Mouse (Mus musculus) hindbrain, embryonic 14.5 days (tissue): ENCODE results near the gene Akap1. TPM values are rescaled to one million over a fixed set of nuclear protein-coding genes. Genes with fewer than 3 reads are reported as not detected.
A peak's percentile ranks its signal among the peaks of the same experiment; 100 is the strongest.
"Not testable (repeated sequence)": the region's sequence is repeated elsewhere in the genome, so short reads cannot be mapped to it uniquely, and the experiment has no call there.

ENCODE experiments used
- ATAC-seq: fragments of 200-750 bp; cut with Nextera tagmentation; 2 replicates; pipeline ENCODE4 v1.8.0; 2017; ENCODE audit warnings: moderate number of reproducible peaks, mild to moderate bottlenecking, moderate TSS enrichment, moderate library complexity; ENCODE audit not compliant: low FRiP score
- DNase-seq: peaks from one replicate; pipeline ENCODE4 v3.0.0-alpha.2; 2015; ENCODE audit warnings: low spot score
- H3K27ac ChIP-seq: fragments of 300-500 bp; sonication (generic); 2 replicates; pipeline ENCODE4 v1.5.1; 2014; ENCODE audit warnings: mild to moderate bottlenecking, moderate library complexity
- H3K27me3 ChIP-seq: fragments of 300-500 bp; sonication (generic); 2 replicates; pipeline ENCODE4 v1.6.1; 2014; ENCODE audit warnings: mild to moderate bottlenecking, low read length, mixed read lengths; ENCODE audit not compliant: control insufficient read depth, insufficient read depth
- H3K36me3 ChIP-seq: fragments of 300-500 bp; sonication (generic); replicated peaks from 2 replicates; pipeline ENCODE4 v1.6.1; 2014; ENCODE audit not compliant: control insufficient read depth, insufficient read depth
- H3K4me1 ChIP-seq: fragments of 300-500 bp; sonication (generic); replicated peaks from 2 replicates; pipeline ENCODE4 v1.6.1; 2014; ENCODE audit warnings: antibody characterized with exemption, low read length, mixed read lengths; ENCODE audit not compliant: control insufficient read depth, insufficient read depth
- H3K4me2 ChIP-seq: fragments of 300-500 bp; sonication (generic); replicated peaks from 2 replicates; pipeline ENCODE4 v1.6.1; 2014; ENCODE audit warnings: mild to moderate bottlenecking, moderate library complexity
- H3K4me3 ChIP-seq: fragments of 300-500 bp; sonication (generic); replicated peaks from 2 replicates; pipeline ENCODE4 v1.5.1; 2014; ENCODE audit warnings: mild to moderate bottlenecking, low read length
- H3K9ac ChIP-seq: fragments of 300-500 bp; sonication (generic); 2 replicates; pipeline ENCODE4 v1.6.1; 2014
- H3K9me3 ChIP-seq: fragments of 300-500 bp; sonication (generic); 2 replicates; pipeline ENCODE4 v1.6.1; 2016; ENCODE audit warnings: low read length; ENCODE audit not compliant: control insufficient read depth
- WGBS: fragments of 180-500 bp; shearing (Covaris S2); extraction: QIAGEN DNeasy Blood & Tissue Kit; methylation state at CpG from one replicate; pipeline ENCODE4 v1.1.7; 2014; 5-methylcytosine and 5-hydroxymethylcytosine counted together
- polyA plus RNA-seq: library from polyadenylated mRNA; unstranded; fragments of >200 nt; fragmentation: Nextera tagmentation; extraction: Ambion mirVana; gene quantifications from 2 replicates; pipeline ENCODE4 v1.2.1, GENCODE M21; 2014

The Akap1 gene
- polyA plus RNA-seq, 1 experiment from 2014 or later: 26.0 TPM

- Histone ChIP-seq H3K4me2 (no peak overlapping the region), H3K36me3 (no peaks in the 10 kb centered on the region), H3K27me3 (peaks cover 16% of the 10 kb centered on the region; the same call in 1 of the 2 replicates), H3K27ac (no peak overlapping the region), H3K9me3 (no peaks in the 10 kb centered on the region), H3K4me3 (no peak overlapping the region), H3K4me1 (no peaks in the 10 kb centered on the region), H3K9ac (no peak overlapping the region)
- no peak for ATAC-seq
- no peak for DNase-seq
- WGBS: 79% methylated on average over 4 of the region's 4 CpGs
Measured at GRCm38 (mm10) chr11:88898380-88898763, 34.0 kb upstream of the Akap1 start.

- no peak for ATAC-seq
Measured at GRCm38 (mm10) chr11:88897624-88898379, 33.4 kb upstream of the Akap1 start.

GRCm38 (mm10) chr11:88895800-88896232, 31.4 kb upstream of the Akap1 start:
- peak overlapping the region; percentile 38 for H3K4me2 ChIP-seq
- not testable (repeated sequence) for ATAC-seq, DNase-seq, H3K9ac ChIP-seq, H3K27ac ChIP-seq, H3K4me1 ChIP-seq, H3K36me3 ChIP-seq, H3K9me3 ChIP-seq
- H3K27me3 ChIP-seq: peaks cover 16% of the 10 kb centered on the region; the same call in 1 of the 2 replicates
- H3K4me3 ChIP-seq: peak overlapping the region; percentile 22; the same call in 1 of the 2 replicates
- 31% methylated on average over 22 of the region's 39 CpGs for WGBS

More at GRCm38 (mm10) chr11:88897624-88898379, 33.4 kb upstream of the Akap1 start:
- no peaks in the 10 kb centered on the region for H3K4me1 ChIP-seq
- no peak for DNase-seq
- WGBS: 53% methylated on average over 15 of the region's 15 CpGs
- no peak overlapping the region for H3K27ac ChIP-seq
- H3K9ac ChIP-seq: 0 out of 2 replicates have a peak overlapping the region, but pooled peaks have one; percentile 11
- no peak overlapping the region for H3K4me3 ChIP-seq
- no peak overlapping the region for H3K4me2 ChIP-seq
- no peaks in the 10 kb centered on the region for H3K9me3 ChIP-seq
- H3K36me3 ChIP-seq: no peaks in the 10 kb centered on the region
- H3K27me3 ChIP-seq: peaks cover 16% of the 10 kb centered on the region; the same call in 1 of the 2 replicates

GRCm38 (mm10) chr11:88895235-88895634, 30.8 kb upstream of the Akap1 start:
- H3K9me3 ChIP-seq, H3K4me1 ChIP-seq, H3K36me3 ChIP-seq, DNase-seq, ATAC-seq, H3K27ac ChIP-seq, H3K9ac ChIP-seq, H3K4me3 ChIP-seq: not testable (repeated sequence)
- 0 out of 2 replicates have a peak overlapping the region, but pooled peaks have one; percentile 38 for H3K4me2 ChIP-seq
- peaks cover 16% of the 10 kb centered on the region; the same call in 1 of the 2 replicates for H3K27me3 ChIP-seq
- 62% methylated on average over 13 of the region's 20 CpGs for WGBS

- not testable (repeated sequence) for H3K4me3 ChIP-seq, DNase-seq, H3K36me3 ChIP-seq, H3K4me2 ChIP-seq, H3K27ac ChIP-seq, H3K9me3 ChIP-seq, H3K9ac ChIP-seq, H3K4me1 ChIP-seq, ATAC-seq
- peaks cover 14% of the 10 kb centered on the region; the same call in 1 of the 2 replicates for H3K27me3 ChIP-seq
- 94% methylated on average over 11 of the region's 14 CpGs for WGBS
Measured at GRCm38 (mm10) chr11:88894279-88894678, 29.9 kb upstream of the Akap1 start.

GRCm38 (mm10) chr11:88893501-88893900, 29.1 kb upstream of the Akap1 start:
- not testable (repeated sequence) for H3K9me3 ChIP-seq, H3K4me3 ChIP-seq, H3K9ac ChIP-seq, ATAC-seq, DNase-seq, H3K36me3 ChIP-seq, H3K4me1 ChIP-seq, H3K27ac ChIP-seq, H3K4me2 ChIP-seq
- H3K27me3 ChIP-seq: peaks cover 11% of the 10 kb centered on the region; the same call in 1 of the 2 replicates
- WGBS: 100% methylated on average over 2 of the region's 8 CpGs

- 97% methylated on average over 20 of the region's 24 CpGs for WGBS
- not testable (repeated sequence) for H3K4me2 ChIP-seq, H3K4me3 ChIP-seq, H3K9ac ChIP-seq, H3K27ac ChIP-seq, DNase-seq, ATAC-seq, H3K9me3 ChIP-seq, H3K4me1 ChIP-seq, H3K27me3 ChIP-seq, H3K36me3 ChIP-seq
Measured at GRCm38 (mm10) chr11:88892789-88893188, 28.4 kb upstream of the Akap1 start.

- H3K27ac ChIP-seq, H3K4me2 ChIP-seq, H3K9ac ChIP-seq, ATAC-seq, H3K4me1 ChIP-seq, H3K9me3 ChIP-seq, DNase-seq, H3K36me3 ChIP-seq, H3K27me3 ChIP-seq, H3K4me3 ChIP-seq: not testable (repeated sequence)
- WGBS: 96% methylated on average over 18 of the region's 24 CpGs
Measured at GRCm38 (mm10) chr11:88891921-88892561, 27.7 kb upstream of the Akap1 start.

GRCm38 (mm10) chr11:88891446-88891845, 27.1 kb upstream of the Akap1 start:
- H3K27ac ChIP-seq, H3K36me3 ChIP-seq, DNase-seq, H3K9ac ChIP-seq, H3K9me3 ChIP-seq, H3K4me2 ChIP-seq, H3K4me1 ChIP-seq, H3K4me3 ChIP-seq, H3K27me3 ChIP-seq, ATAC-seq: not testable (repeated sequence)
- WGBS: 95% methylated on average over 9 of the region's 12 CpGs
